Mouse (Mus musculus): ENCODE measurements at regions not wholly inside any gene's neighbourhood (a gene's known extent, or its start where the extent isn't known, plus 50 kb on each side); places are given as distances from the start of the nearest gene placed in this dataset.

DNA sequence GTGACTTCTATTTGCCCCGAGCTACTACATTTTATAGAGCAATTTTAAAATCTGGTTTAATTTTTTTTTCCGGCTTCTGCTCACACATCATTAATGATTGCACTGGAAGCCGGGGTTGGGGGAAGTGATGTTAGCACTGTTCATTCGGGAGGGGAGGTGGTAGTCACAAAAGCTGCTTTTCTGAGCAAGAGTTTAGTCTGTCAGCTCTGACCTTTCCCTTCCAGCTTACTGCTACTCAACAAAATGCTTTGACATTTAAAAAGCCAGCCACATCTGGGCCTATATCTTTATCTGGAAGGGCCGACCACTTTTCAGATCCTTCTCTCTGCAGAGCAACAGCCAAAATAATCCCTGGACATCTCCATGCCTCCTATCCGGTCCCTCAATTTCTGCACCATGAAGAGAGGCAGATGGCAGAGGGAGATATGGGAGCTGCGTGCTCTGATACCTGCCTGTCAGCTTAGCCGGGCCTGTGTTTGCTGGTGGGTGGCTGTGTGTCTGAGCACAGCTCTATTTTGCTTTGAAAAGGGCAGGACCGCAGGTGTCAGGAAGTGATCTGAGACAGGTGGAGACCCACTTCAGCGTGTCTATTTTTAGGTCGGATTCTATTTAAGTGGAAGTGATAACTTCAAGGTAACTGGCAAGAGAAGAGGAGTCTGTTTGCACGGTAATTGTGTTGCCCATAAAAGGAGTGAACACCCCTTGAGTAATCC, 63.1 kb downstream of the Kcnf1 start:
- no peak for DNase-seq

GRCm38 (mm10) chr12:17112781-17113464, 63.8 kb downstream of the Kcnf1 start:
- DNase-seq, result no peak

GRCm38 (mm10) chr12:17106220-17106619, 70.5 kb downstream of the Kcnf1 start:
- no peak for DNase-seq

- no peak for DNase-seq
These were observed 71.5 kb downstream of the Kcnf1 start for GRCm38 (mm10) chr12:17105057-17105712.

GRCm38 (mm10) chr12:17101842-17102241, 74.8 kb downstream of the Kcnf1 start:
- no peak for DNase-seq

DNA sequence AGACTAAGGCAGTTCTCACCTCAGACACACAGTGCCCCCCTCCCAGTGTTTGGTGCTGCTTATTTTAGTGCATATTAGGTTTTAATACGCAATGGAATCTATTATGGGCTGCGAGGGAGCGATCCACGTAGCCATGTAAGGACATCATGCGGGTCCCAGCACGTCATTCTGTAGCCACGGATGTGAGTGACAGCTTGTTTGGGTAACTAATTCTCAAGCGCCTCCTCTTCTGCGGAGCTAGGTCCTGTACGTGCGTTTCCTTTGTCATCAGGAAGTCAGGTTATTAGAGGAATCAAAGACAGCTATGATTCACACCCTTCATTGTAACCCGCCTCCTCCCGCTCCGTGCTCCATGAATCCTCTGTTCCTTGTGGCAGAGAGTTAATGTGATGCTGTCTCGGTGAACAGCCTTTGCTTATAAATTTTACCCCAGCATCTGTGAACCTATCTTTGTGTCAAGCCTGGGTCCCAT, 78.9 kb downstream of the Kcnf1 start:
- no peak for DNase-seq

GRCm38 (mm10) chr12:17094758-17095157, 81.9 kb downstream of the Kcnf1 start:
- DNase-seq, result no peak

- DNase-seq, result no peak
These were observed 82.2 kb upstream of the 2410004P03Rik start for GRCm38 (mm10) chr12:17093772-17094171.

DNA sequence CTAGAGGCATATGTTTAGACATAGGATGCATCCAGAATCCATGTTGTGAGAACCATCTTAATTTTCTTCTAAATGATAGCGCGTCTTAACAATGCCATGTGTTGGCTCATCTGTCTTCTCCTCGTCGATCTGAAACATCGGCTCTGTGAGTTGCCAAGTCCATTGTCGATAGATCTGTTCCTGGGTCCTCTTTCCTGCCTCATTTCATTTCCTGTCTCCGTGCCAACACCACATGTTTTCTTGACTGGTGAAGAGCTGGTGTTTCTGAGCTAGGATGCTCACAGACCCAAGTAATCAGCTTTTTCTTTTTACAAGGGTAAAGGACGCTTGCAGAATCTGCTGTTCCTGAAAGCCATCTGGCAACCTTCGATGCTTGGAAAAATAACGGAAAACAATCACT, 79.5 kb upstream of the 2410004P03Rik start:
- no peak for DNase-seq

GRCm38 (mm10) chr12:17089710-17090339, 78.3 kb upstream of the 2410004P03Rik start:
- DNase-seq, result no peak

- DNase-seq, result no peak
These were observed 75.9 kb upstream of the 2410004P03Rik start for GRCm38 (mm10) chr12:17087388-17087787.

DNA sequence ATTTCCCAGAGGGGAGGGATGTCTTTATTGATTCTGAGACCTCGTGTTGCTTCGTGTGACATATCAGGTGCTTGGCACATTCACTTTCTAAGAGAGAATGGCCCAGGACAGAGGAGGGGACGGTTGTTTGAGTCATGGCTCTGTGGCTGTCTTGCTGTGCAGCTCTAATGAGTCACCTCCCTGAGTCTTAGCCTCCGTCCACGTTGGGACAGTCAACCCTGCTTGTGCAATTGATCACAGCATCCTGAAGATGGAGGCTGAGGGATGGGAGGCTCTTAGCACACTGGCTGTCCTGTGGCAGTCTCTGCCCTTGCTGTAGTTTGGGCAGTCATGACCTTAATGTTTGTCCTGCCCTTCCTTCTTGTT, 73.7 kb upstream of the 2410004P03Rik start:
- no peak for DNase-seq

GRCm38 (mm10) chr12:17084499-17085208, 73.1 kb upstream of the 2410004P03Rik start:
- no peak for DNase-seq

DNA sequence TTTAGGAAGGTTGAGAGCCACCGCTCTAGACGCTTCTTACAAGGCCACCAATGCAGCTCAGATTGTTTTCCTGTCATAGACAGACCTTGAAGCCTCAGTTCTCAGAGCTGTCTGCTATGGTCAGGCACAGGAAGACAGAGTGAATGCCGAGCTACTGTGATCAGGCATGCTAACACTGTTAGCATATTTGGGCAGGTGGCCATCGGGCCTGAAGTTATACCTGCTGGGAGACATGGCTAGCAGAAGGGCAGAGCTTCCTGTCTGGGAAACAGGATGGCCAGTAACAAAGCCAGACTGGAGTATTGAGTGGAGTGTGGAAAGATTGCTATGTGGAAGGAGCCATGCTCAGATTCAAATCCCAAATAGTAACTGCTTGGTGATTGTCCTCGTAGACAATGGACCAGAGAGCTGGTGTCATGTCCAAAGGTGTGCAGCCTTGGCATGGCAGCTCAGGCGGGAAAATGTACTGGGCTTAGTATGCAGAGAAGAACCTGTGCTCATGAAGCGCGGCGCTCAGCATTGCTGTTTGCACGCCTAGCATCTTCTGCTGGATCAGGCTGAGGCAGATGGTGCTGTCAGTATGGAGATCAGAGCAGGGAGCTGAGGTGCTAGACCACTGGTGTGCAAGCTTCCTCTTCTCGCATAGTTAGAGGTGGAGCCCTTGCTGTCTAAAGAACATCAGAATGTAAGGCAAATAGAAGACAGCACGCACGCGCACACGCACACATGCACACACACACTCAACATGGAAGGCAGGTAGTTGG, 60.3 kb upstream of the 2410004P03Rik start:
- peak; percentile 9 to 22 for DNase-seq

GRCm38 (mm10) chr12:17069808-17070207, 58.3 kb upstream of the 2410004P03Rik start:
- DNase-seq, result no peak

DNA sequence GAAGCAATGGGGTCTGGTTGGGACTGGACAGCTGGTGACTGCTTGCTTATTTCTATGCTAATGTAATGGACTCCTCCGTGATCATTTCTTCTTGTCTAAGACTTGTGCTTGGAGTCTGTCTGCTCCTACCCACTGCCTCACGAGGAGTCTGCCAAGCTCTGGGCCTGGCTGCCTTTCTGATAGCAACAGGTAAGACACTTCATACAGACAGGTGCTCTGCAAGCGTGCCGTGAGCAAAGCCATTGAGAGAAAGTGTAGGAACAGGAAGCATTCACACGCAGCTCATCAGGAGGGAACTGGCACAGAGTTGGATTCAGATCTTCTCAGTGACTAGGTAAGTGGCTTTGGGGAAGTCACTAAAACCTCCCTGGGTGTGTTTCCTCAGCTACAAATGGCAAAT, 57.6 kb upstream of the 2410004P03Rik start:
- no peak for DNase-seq

- DNase-seq, result no peak
These were observed 52.4 kb upstream of the 2410004P03Rik start for GRCm38 (mm10) chr12:17063920-17064319.

Data from cerebellum, postnatal 36 days (tissue).